Mouse (Mus musculus) spleen, adult 2 months (tissue): ENCODE data around the gene Sesn2. TPM values are rescaled to one million over a fixed set of nuclear protein-coding genes. Genes with fewer than 3 reads are reported as not detected.
"Not testable (repeated sequence)": the region's sequence is repeated elsewhere in the genome, so short reads cannot be mapped to it uniquely, and the experiment has no call there.

Experiments
- DNase-seq, 2 experiments: peaks; one replicate each; pipeline versions ENCODE4 v3.0.0 to v3.0.0-alpha.2; 2012 to 2021; ENCODE audit warnings: low spot score in 2 of 2, low read depth in 1 of 2
- H3K27ac ChIP-seq: fragments of 200-500 bp; 2 replicates; pipeline ENCODE4 v1.5.1; 2012; ENCODE audit warnings: low read length, inconsistent platforms; ENCODE audit not compliant: insufficient read depth
- H3K27me3 ChIP-seq: fragments of 200-500 bp; 2 replicates; pipeline ENCODE4 v1.6.1; 2012; ENCODE audit warnings: mild to moderate bottlenecking, moderate library complexity, low read length, inconsistent platforms; ENCODE audit not compliant: control insufficient read depth, insufficient read depth
- H3K36me3 ChIP-seq: fragments of 200-500 bp; 2 replicates; pipeline ENCODE4 v1.6.1; 2012; ENCODE audit warnings: mild to moderate bottlenecking, low read length, inconsistent platforms; ENCODE audit not compliant: control insufficient read depth, insufficient read depth
- H3K4me1 ChIP-seq: fragments of 200-500 bp; 2 replicates; pipeline ENCODE4 v1.6.1; 2011; ENCODE audit warnings: inconsistent platforms; ENCODE audit not compliant: control insufficient read depth, insufficient read depth, insufficient read length
- H3K4me3 ChIP-seq: fragments of 200-500 bp; 2 replicates; pipeline ENCODE4 v1.5.1; 2011; ENCODE audit warnings: mild to moderate bottlenecking, inconsistent platforms; ENCODE audit not compliant: insufficient read depth, insufficient read length; ENCODE audit errors: extremely low read depth
- CTCF ChIP-seq: fragments of 200-500 bp; IDR thresholded peaks from 2 replicates; pipeline ENCODE4 v1.5.1; 2011; ENCODE audit warnings: mild to moderate bottlenecking, inconsistent platforms; ENCODE audit not compliant: insufficient read depth, insufficient read length, insufficient replicate concordance; ENCODE audit errors: extremely low read depth
- POLR2A ChIP-seq: fragments of 200-500 bp; IDR thresholded peaks from 2 replicates; pipeline ENCODE4 v1.6.1; 2011; ENCODE audit warnings: low read depth, low read length, inconsistent platforms
- WGBS: fragments of 180-500 bp; shearing (Covaris S2); methylation state at CpG from one replicate; pipeline ENCODE4 v1.1.7; 2018; 5-methylcytosine and 5-hydroxymethylcytosine counted together
- polyA plus RNA-seq: library from polyadenylated mRNA; depleted of rRNA; stranded (reverse); fragments of >200 nt; gene quantifications from 2 replicates; pipeline ENCODE4 v1.2.3, GENCODE M21; 2012

Gene Sesn2
- polyA plus RNA-seq, 1 experiment, result 9.3 TPM

GRCm38 (mm10) chr4:132491057-132491456, 19.2 kb downstream of the Sesn2 start:
- H3K4me1 ChIP-seq, result no peaks in the 10 kb centered on the region; the same call in 1 of the 2 replicates
- H3K27me3 ChIP-seq, result no peaks in the 10 kb centered on the region
- TF ChIP-seq POLR2A (no peak), CTCF (no peak)
- DNase-seq, result no peak
- WGBS, result 67% methylated on average over 8 of the region's 8 CpGs
- H3K36me3 ChIP-seq, result peaks cover 4% of the 10 kb centered on the region; the same call in 1 of the 2 replicates
- no peak overlapping the region for H3K27ac ChIP-seq
- H3K4me3 ChIP-seq, result no peak overlapping the region

- H3K36me3 ChIP-seq, result peaks cover 4% of the 10 kb centered on the region; the same call in 1 of the 2 replicates
- no peak overlapping the region for H3K4me3 ChIP-seq
- DNase-seq, result no peak
- WGBS, result 55% methylated on average over 15 of the region's 15 CpGs
- no peaks in the 10 kb centered on the region; the same call in 1 of the 2 replicates for H3K4me1 ChIP-seq
- H3K27ac ChIP-seq, result no peak overlapping the region
- no peaks in the 10 kb centered on the region for H3K27me3 ChIP-seq
- TF ChIP-seq POLR2A (no peak), CTCF (no peak)
Observed at GRCm38 (mm10) chr4:132490273-132491010, 19.9 kb downstream of the Sesn2 start.

DNA sequence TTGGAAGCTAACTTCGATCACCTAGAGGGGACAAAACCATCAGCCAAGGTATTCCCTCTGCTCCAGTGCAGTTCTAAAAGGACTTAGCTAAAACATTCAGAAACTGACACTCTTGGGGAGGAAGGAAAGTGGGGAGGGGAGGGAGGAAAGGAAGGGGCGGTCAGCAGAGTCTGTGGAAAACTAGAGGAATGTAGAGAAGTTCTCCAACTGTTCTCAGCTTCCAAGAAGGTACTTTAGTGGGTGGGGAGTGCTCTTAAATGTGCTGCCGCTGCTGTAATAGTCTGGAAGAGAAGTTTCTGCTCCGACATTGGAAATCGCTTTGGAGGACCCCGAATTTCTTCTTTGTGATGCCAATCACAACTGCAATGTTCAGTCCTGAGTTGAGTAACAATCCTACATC, 21.3 kb downstream of the Sesn2 start:
- Histone ChIP-seq H3K36me3 (peaks cover 4% of the 10 kb centered on the region; the same call in 1 of the 2 replicates), H3K27me3 (no peaks in the 10 kb centered on the region), H3K4me1 (no peaks in the 10 kb centered on the region; the same call in 1 of the 2 replicates), H3K4me3 (no peak overlapping the region), H3K27ac (no peak overlapping the region)
- TF ChIP-seq POLR2A (no peak), CTCF (no peak)
- 84% methylated on average over 6 of the region's 6 CpGs for WGBS
- DNase-seq, result no peak

- TF ChIP-seq POLR2A (no peak), CTCF (no peak)
- Histone ChIP-seq H3K27me3 (no peaks in the 10 kb centered on the region), H3K27ac (no peak overlapping the region), H3K36me3 (peaks cover 3% of the 10 kb centered on the region; the same call in 1 of the 2 replicates), H3K4me3 (no peak overlapping the region), H3K4me1 (no peaks in the 10 kb centered on the region; the same call in 1 of the 2 replicates)
- 76% methylated on average over 3 of the region's 3 CpGs for WGBS
- DNase-seq, result no peak
Observed at GRCm38 (mm10) chr4:132488521-132488920, 21.8 kb downstream of the Sesn2 start.

GRCm38 (mm10) chr4:132484820-132485219, 25.5 kb downstream of the Sesn2 start:
- H3K4me1 ChIP-seq, result no peaks in the 10 kb centered on the region
- no peak overlapping the region for H3K4me3 ChIP-seq
- DNase-seq, result no peak
- TF ChIP-seq POLR2A (no peak), CTCF (no peak)
- H3K36me3 ChIP-seq, result no peaks in the 10 kb centered on the region
- no peak overlapping the region for H3K27ac ChIP-seq
- H3K27me3 ChIP-seq, result no peaks in the 10 kb centered on the region
- 79% methylated on average over 5 of the region's 5 CpGs for WGBS

GRCm38 (mm10) chr4:132484231-132484630, 26.1 kb downstream of the Sesn2 start:
- Histone ChIP-seq H3K4me3 (no peak overlapping the region), H3K27me3 (no peaks in the 10 kb centered on the region), H3K27ac (no peak overlapping the region), H3K36me3 (no peaks in the 10 kb centered on the region), H3K4me1 (no peaks in the 10 kb centered on the region)
- TF ChIP-seq CTCF, result no peak
- no peak for TF ChIP-seq POLR2A
- DNase-seq, result no peak
- 80% methylated on average over 4 of the region's 4 CpGs for WGBS

DNA sequence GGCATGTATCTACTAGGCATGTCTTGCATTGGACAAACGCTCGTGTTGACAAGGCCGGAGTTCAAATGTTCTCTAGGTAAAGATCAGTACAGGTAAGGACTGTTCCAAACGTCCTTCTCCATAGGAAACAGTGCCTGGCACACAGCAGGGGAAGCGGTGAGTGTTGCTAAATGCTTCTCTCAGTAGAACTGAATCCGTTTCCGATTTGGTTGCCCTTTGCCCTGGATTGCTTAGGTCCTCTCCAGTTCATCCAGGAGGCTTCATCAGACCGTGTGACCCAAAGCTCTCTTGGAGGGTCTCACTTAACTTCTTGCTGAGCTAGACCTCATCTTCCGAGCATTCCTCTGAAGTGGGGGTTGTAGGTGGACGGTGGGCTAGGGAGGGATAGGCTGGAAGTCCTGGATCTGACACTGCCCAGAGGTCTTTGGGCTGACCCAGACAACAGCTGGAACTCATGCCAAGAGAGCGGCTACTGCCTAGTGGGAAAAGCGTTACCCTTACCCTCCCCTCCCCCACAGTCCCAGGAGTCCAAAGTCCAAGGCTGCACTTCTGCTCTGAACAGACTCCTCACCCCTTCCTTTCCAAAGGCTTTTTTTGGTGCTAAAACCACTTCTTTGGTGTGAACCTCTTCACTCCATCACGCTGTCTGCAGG, 27.2 kb downstream of the Sesn2 start:
- WGBS, result 84% methylated on average over 13 of the region's 13 CpGs
- Histone ChIP-seq H3K27me3 (no peaks in the 10 kb centered on the region), H3K4me3 (no peak overlapping the region), H3K27ac (no peak overlapping the region), H3K4me1 (no peaks in the 10 kb centered on the region), H3K36me3 (no peaks in the 10 kb centered on the region)
- DNase-seq, result no peak
- TF ChIP-seq POLR2A (no peak), CTCF (no peak)

GRCm38 (mm10) chr4:132482104-132482503, 28.2 kb downstream of the Sesn2 start:
- H3K4me1 ChIP-seq, H3K27me3 ChIP-seq, H3K4me3 ChIP-seq, DNase-seq, H3K27ac ChIP-seq, H3K36me3 ChIP-seq: not testable (repeated sequence)
- 83% methylated on average over 3 of the region's 3 CpGs for WGBS
